Mouse (Mus musculus) forebrain, embryonic 12.5 days (tissue): ENCODE results near the gene Kbtbd6. TPM values are rescaled to one million over a fixed set of nuclear protein-coding genes. Genes with fewer than 3 reads are reported as not detected.

Experiments
- polyA plus RNA-seq: library from polyadenylated mRNA; unstranded; fragments of >200 nt; fragmentation: Nextera tagmentation; extraction: Ambion mirVana; gene quantifications from 2 replicates; pipeline ENCODE4 v1.2.1, GENCODE M21; 2016

The Kbtbd6 gene
- polyA plus RNA-seq, 1 experiment from 2014 or later, result 6.1 TPM

Other genes with a start within 250 kb of the Kbtbd6 start
- not detected in 2 replicates for gene Zfp957, start 204.5 kb upstream of the Kbtbd6 start, polyA plus RNA-seq
- gene Rgcc, start 150.2 kb upstream of the Kbtbd6 start, polyA plus RNA-seq, result 70.2 and 86.8 TPM in 2 replicates
- gene Naa16, start 61.1 kb upstream of the Kbtbd6 start, polyA plus RNA-seq, result 44.0 and 44.3 TPM in 2 replicates
- gene Mtrf1, start 54.1 kb upstream of the Kbtbd6 start, polyA plus RNA-seq, result 8.5 and 11.1 TPM in 2 replicates
- 22.4 and 23.4 TPM in 2 replicates for gene Kbtbd7, start 25.3 kb upstream of the Kbtbd6 start, polyA plus RNA-seq
- 5.7 and 6.2 TPM in 2 replicates for gene Elf1, start 29.4 kb downstream of the Kbtbd6 start, polyA plus RNA-seq
- 55.9 and 56.7 TPM in 2 replicates for gene Wbp4, start 29.7 kb downstream of the Kbtbd6 start, polyA plus RNA-seq
- 135 and 137 TPM in 2 replicates for gene Sugt1, start 135.9 kb downstream of the Kbtbd6 start, polyA plus RNA-seq
- 6.9 and 8.6 TPM in 2 replicates for gene Cnmd, start 210.3 kb downstream of the Kbtbd6 start, polyA plus RNA-seq